Mouse (Mus musculus) c-Kit-positive CD71-negative TER-119-negative erythroid progenitor cells, embryonic 14.5 days (primary cell): ENCODE results near the gene Pla2g3.
A peak's percentile ranks its signal among the peaks of the same experiment; 100 is the strongest.

Experiments
- DNase-seq: peaks from one replicate; pipeline ENCODE4 v3.0.0-alpha.2; 2013; ENCODE audit warnings: low read depth

Pla2g3 gene

DNA sequence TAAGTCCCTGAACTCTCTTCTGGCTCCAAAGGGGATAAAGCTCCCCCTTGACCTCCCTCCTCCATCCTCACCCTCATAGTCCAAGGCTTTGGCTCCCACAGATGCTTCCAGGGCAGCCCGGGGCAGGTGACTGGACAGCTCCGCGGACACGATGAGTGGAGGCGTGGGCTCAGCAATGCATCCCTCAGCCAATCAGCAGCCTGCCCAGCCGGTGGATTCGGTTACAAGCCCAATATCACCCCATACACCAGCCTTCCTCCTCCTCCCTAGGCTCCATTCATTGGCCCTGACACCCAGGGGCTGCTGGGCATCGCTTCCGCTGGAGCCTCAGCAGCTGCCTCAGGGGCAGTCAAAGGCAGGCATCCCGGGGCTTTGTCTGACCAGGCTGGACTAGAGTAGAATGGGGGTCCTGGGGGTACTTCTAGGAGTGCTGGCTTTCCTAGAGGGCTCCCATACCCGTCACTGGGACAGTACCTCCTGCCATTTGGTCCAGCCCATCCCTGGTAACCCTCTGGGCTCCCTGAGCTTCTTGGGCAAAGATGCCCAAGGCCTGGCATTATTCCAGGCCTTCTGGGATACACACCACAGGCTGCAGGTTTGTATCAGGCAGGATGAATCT lies at the start of gene Pla2g3:
Pla2g3 (plus strand) TSS at position 333 of the 619 bp plus-strand sequence.
- DNase-seq = no peak

DNA sequence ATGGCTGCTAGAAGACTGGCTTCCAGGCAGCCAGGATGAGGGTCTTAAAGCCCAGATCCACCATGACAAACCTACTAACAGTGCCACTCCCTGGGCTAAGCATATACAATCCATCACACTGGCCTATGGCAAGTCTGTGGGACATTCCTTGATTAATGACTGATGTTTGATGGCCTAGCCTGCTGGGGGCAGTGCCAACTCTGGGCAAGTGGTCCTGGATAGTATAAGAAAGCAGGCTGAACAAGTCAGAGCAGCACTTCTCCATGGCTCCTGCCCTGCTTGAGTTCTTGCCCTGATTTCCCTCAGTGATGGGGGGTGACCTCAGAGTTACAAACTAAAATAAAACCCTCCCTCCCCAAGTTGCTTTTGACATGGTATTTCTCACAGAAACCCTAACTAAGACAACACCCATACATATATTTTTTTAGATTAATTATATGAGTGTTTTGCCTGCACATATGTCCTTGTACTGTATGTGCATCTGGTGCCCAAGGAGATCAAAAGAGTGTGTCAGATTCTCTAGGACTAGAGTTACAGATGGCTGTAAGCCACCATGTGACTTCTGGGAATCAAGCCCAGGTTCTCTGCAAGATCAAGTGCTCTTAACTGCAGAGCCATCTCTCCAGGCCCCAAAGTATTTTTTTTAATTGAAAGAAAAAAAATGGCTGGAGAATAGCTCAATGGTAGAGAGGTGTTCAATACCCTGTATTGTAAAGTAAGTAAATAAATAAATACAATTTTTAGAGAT lies 46.2 kb upstream of the Pla2g3 start:
- no peak for DNase-seq

DNA sequence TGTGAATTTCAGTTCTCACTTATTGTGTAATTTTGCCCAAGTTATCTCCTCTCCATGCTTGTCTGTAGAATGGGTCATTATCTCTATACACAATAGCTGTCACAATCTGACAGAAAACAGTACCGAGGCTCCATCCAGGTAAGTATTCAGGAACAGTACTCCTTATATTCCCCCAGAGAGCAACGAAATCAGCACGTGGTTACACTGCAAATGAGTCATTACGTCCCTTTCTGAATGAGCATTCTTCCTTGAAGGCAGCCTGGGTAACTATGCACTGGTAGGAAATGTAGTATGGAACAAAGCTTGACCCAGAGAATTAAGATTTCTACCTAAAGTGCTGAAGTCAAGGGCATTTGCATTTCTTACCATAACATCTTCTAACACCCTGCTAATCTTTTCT lies 45.4 kb upstream of the Pla2g3 start:
- no peak for DNase-seq

DNA sequence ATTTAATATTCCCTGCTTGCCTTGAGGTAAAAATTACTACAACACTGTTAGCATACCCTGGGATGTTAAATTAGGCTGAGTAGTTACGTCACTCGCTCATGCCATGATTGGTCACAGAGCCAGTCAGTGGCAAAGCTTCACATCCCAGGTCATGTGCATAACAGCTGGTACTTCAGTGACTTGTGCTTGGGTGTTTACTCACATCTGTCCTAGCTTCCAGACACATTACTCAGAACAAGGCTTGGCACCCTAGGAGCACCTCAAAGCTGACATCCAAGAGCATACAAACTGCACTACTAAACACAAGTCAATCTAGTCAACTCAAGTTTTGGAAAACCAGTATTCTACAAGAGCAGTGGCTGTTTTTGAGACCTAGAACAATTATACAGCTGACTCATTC lies 45.0 kb upstream of the Pla2g3 start:
- DNase-seq = no peak

DNA sequence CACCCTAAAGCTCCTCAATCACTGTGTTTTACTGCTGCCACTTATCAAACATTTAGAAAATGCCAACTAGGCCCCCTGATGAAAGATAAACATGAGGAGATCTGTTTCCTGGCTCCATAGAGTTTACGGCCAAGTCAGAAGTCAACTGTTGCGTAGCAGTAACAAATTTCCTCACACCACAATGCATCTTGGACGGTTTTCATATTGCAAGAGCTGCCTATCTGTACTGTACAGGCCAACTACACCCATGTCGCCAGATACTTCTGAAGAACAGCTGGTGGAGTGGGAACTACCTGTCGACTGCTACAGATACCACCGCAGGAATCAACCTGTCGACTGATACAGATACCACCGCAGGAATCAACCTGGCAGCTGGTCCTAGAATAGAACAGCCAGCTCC lies 43.2 kb upstream of the Pla2g3 start:
- no peak for DNase-seq

DNA sequence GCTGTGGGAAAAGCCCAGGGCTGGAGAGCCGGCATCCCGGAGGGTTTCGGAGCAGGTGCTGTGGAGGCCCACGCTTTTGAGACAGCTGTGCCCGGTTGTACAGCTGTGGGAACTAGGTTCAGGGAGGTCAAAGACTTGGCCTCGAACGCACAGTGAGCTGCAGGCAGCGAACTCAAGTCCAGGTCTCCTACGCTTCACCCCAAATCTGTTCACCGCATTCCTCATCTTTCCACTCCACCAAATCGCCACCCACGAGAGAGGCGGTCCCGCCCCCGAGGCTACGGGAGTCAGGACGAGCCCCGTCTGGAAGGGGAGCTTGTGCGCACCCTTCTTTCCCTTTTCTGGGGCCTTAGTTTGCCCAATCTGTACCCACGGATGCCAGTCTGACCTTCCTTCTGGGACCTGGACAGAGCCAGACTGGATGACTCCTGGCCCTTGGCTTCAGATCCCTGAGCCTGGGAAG lies 36.4 kb upstream of the Pla2g3 start:
- no peak for DNase-seq

DNA sequence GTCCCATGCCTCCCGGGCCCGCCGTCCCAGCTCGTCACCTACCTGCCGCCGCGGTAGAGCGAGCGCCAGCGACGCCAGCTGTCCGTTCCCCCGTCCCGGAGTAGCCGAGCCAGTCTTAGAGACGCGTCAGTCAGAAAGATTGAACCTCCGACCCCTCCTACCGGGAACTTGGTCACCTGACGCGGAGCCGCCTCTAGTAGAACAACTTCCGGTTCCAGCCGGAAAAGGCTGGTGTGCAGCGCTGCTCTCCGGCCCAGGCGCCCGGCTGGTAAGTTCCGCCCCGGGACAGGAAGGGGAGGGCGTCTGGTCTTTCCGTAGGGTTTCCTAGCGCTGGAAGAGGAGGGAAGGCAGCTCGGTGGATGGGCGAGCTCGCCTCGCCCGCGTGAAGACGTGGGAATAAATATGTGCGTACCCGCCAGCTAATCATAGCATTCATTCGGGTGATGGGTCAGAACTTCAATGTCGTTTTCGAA lies 35.9 kb upstream of the Pla2g3 start, which contains the start of gene Rnf185:
Rnf185 (minus strand) TSS at position 197 of the 473 bp plus-strand sequence.
- peak; percentile 92 for DNase-seq

DNA sequence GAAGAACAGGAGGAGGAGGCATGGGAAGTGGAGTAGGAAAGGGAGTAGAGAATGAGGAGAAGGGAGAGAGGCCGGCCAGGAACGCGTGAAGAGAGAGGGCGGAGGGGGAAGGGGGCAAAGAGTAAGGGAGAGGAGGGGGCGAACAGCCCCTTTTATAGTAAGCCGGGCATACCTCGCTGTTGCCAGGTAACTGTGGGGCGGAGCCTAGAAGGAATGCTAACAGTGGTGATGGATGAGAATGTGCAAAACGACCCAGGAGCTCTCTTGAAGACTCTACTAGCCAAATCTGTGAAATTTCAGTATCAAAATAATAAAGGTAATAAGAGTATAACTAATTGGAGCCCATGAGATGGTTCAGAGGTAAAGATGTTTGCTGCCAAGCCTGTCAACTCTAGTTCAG lies 35.3 kb upstream of the Pla2g3 start:
- DNase-seq = no peak

DNA sequence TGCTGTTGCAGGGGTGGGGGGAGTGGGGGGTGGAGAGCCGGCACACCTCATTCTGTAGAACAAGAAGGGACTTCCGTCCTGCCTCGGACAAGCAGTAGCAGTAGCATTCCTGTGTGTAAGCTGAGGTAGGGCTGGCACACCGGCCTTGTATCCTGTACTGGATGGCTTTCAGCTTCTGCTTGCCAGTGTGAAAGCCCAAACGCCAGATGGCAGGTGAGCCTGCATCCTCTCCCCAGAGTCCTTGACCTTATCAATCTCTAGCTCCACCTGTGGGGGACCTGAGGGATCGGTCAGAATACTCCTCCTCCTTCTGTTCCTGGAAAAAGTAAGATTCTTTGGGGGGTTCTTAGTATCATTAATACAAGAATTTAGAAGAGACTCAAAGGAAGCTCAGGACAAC lies 34.6 kb upstream of the Pla2g3 start:
- DNase-seq = no peak

DNA sequence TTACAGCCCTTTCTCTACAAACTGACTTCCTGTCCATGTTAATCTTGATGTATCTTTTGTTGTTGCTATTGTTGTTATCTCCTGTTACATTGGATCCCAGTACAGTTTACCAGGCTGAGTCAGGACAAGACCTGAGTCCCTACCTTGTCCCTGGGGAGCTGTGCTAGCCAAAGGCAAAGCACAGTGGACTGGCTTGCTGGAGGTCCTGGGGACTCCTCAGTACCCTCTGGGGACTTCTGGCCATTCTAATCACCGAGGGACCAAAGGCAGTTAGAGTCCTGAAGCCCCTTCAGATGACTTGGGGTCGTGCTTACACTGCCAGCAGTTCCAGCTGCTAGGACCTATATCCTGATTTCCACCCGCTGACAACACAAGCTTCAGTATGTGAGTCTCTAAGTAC lies 33.6 kb upstream of the Pla2g3 start:
- no peak for DNase-seq

DNA sequence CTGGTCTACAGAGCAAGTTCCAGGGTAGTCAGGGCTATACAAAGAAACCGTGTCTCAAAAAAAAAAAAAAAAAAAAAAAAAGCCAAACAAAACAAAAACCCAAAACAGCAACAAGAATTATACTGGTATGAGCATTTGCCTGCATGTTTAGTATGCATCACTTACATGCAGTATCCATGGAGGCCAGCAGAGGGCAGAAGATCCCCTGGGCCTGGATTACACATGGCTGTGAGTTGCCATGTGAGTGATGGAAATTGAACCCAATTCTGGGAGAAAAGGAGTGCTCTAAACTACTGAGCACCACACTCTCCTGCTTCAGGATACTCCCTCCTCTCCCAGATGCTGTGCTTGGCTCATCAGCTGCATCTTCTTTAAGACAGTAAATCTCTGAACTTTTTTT lies 31.7 kb upstream of the Pla2g3 start:
- DNase-seq = peak; percentile 57

DNA sequence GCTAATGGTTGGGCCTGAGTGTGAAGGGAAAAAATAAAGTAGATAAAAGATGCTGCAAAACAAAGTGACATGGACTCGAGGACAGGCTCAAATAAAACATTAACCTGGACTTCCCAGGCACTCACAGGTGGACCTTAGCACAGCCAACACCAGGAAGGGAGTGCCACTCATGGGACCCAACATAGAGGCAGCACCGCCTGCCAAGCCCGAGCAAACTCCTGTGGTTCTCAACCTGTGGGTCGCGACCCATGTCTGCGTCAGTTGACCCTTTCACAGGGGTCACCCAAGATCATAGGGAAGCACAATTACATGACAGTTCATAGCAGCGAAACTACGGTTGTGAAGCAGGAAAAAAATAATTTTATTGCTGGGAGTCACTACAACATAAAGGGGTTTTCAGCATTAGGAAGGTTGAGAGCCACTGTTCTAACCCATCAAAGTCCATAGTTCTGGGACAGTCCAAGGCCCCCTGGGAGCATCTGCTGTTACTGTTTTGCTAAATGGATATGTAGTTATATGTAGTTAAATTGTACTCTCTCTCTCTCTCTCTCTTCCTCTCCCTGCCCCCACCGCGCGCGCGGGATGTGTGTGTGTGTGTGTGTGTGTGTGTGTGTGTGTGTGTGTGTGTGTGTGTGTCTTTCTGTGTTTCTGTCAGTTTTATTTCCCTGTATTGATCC lies 29.5 kb upstream of the Pla2g3 start:
- DNase-seq = no peak

DNA sequence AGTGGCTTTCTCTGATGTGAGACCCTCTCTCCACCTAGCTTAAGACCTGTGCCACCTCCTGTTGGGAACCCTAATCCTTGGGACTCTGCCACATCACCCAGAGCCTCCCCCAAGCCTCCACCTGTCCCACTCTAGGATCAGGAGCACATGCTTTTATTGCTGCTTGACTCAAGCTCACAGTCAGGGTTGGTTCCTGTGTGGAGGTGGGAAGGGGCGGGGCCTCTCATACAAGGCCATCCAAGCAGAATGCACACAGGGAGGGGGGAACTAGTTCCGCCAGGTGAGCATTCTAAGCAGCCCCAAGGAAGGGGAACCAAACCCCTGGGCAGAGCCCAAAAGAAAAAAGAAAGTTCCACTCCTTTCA lies 29.0 kb upstream of the Pla2g3 start:
- no peak for DNase-seq

DNA sequence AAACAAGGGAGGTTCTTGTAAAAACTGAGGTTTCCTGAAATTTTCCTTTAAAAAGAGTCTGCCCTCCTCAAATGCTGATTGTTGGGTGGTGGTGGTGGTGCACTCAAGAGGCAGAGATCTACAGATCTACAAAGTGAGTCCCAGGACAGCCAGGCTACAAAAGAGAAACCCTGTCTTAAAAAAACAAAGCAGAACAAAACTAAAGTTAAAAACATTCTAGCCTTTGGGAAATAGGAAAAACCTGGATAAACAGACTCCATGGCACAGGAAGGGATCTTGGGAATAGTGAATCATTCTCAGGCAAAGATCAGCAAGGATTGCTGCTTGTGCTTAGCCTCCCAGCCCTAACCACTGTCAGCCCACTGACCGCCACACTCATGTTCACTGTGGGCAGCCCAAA lies 25.2 kb upstream of the Pla2g3 start:
- DNase-seq = no peak

DNA sequence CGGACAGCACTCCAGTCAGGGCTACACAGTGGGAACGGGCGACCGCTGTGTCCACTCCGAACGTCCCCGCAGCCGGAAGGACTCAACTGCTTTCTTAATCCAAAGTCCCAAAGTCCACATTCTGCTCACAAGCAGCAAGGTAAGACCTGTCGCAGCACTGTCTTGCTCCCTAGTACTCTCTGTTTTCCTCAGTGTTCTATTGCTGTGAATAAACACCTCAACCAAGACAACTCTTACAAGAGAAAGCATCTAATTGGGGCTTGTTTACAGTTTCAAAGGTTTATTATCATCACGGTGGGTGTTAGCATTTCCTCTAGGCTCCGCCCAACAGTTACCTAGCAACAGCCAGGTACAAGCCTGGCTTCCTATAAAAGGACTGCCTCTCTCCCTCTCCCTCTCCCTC lies 16.6 kb upstream of the Pla2g3 start:
- no peak for DNase-seq

DNA sequence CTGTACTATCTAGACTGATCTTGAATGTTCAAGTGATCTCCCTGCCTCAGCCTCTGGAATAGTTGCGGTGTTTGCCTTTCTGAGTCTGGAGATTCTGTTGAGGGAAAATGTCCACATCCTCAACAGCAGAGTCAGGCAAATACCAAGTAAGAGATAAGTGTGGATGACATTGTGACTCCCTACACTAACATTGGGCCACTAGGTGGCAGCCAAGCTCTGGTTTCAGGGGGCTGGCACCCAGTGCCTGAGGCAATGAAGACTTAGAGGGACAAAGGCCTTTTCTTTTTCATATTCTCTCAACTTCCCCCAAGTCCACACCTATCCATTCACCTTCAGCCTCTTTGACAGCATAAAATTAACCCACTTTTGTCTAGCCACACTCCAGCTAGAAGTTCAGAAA lies 15.6 kb upstream of the Pla2g3 start:
- peak; percentile 82 for DNase-seq

DNA sequence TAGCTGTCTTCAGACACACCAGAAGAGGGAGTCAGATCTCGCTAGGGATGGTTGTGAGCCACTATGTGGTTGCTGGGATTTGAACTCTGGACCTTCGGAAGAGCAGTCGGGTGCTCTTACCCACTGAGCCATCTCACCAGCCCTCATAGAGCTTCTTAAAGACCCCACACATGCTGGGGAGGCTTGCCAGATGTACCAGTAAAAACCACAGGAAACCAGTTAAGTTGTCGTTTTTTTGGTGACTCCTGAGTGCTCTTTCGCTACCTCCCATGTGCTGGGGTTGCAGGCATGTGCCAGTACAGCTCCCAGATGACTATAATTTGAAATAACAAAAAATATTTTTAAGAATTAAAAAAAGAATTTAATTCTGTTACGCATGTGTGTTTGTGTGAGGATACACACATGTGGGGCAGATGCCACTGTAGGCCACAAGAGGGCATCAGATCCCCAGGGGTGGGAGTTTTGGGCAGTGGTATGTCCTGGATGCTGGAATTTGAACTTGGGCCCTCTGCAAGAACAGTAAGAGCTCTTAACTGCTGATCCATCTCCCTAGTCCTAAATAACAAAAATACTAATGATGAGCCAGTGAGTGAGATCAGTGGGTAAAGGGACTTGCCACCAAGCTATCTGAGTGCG lies 13.5 kb upstream of the Pla2g3 start:
- no peak for DNase-seq

DNA sequence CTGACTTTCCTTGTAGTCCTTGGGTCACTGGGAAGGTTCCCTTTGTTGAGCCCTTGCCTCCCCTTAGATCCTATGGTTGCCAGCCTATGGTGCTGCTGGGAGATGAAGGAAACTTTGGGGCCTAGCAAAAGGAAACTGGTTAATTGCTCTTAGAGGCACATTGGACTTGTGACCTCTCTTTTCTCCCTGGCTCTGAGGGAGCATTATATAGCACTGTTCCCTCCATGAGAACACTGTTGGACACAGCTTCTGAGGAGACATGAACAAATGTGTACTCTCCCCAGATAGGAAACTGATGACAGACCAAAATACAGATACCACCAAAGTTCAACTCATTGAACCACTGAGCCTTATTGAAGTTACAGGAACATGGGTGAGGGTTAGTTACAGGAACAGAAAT lies 12.6 kb upstream of the Pla2g3 start:
- no peak for DNase-seq

DNA sequence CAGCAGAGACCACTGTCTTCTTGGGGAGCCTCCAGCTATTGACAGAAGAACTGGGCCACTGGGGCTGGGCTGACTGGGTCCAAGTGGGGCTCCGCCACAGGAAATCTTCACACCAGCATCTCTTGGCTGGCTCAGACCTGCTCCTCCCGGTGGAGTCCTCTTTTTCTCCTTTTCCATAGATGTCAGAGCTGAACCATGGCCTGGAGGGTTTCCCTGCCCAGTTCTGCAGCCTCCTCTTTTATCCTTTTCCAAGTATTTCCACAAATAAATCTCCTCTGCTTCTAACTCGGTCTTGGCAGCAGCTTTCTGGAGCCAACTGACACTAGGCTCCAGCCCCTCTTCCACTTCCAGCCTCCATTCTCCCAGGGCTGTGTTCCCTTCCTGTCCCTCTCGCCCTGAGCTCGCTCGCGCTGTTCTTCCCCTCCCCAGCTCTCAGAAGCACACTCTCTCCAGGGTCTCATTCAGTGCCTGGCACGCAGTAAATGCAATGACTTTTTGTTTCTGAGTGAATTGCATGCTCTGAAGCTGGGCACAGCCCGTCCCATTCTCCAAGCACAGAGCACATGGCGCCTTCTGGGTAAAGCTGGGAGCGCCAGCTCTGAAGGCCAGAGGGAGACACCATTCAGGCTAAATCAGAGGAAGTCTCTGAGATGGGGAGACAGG lies 4.0 kb upstream of the Pla2g3 start:
- DNase-seq = no peak

DNA sequence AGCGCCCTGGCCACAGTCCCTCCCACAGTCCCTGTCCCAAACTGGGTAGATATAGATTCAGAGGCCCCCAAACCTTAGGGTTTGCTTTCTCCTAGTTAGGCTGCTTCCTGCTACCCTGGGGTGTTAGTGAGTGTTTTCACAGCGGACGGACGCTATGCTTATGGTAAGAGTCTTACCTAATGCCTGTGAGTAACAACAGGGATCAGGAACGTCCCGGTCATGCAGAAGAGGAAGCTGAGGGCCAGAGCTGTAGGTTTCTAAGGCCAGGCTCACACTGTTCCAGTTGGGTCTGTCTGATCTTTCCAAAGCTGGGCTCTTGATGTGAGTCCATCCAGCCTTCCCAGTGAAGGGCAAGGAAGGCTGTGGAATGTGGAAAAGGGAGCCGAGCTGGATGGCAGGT lies 1.7 kb upstream of the Pla2g3 start:
- DNase-seq = no peak

DNA sequence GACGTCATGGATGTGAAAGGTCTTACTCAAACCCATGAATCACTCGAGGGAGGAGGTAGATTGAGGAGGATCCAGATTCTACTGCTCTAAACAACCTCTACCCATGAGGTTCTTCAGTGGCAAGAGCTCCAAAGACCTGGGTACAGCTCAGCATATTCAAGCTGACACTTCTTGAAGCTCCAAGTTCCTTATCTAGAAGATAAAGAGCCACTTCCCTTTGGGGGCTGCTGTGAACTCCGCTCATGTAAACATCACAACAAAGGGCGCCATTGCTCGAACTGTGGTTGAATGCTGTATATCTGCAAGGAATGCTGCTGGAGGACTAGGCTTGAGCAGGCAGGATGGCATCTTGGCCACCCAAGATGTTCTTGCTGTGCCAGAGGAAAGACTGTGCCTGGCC lies 952 bp downstream of the Pla2g3 start:
- DNase-seq = no peak

DNA sequence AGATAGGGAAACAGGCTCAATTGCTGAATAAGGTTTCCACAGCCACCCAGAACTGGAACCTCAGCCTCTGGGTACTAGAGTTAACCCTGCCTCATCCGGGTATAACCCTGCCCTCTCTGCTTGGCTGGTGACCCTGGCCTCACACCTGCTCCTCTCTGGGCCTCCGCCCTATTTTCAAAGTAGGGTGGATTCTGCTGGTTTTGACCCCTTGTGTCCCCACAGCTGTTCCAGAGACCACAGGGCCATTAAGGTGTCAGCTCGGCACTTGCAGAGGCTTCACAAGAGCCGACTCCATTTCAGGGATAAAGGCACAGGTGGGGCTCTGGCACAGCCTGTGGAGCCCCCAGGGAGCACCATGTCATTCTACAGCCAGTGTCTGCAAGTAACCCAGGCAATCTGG lies 4.7 kb downstream of the Pla2g3 start:
- DNase-seq = no peak
